Mouse (Mus musculus): ENCODE measurements at regions not wholly inside any gene's neighbourhood (a gene's known extent, or its start where the extent isn't known, plus 50 kb on each side); places are given as distances from the start of the nearest gene placed in this dataset.

GRCm38 (mm10) chr11:50492399-50493122 lies 61.6 kb upstream of the Rufy1 start:
- peak; percentile 91 for DNase-seq (ENCODE audit: low read depth)
- no peak for TF ChIP-seq CTCF (IDR thresholded peaks at IDR 0.05; ENCODE audit: borderline replicate concordance, extremely low read depth, insufficient read depth, insufficient read length)
- no peak for TF ChIP-seq POLR2A (IDR thresholded peaks at IDR 0.05; ENCODE audit: borderline replicate concordance, extremely low read depth, insufficient read depth, insufficient read length, poor library complexity, severe bottlenecking)

- DNase-seq (ENCODE audit: low read depth) = no peak
- TF ChIP-seq POLR2A (IDR thresholded peaks at IDR 0.05; ENCODE audit: borderline replicate concordance, extremely low read depth, insufficient read depth, insufficient read length, poor library complexity, severe bottlenecking) (no peak), CTCF (IDR thresholded peaks at IDR 0.05; ENCODE audit: borderline replicate concordance, extremely low read depth, insufficient read depth, insufficient read length) (no peak)
Measured at GRCm38 (mm10) chr11:50483821-50484220, 52.9 kb upstream of the Rufy1 start.

- no peak for TF ChIP-seq CTCF (IDR thresholded peaks at IDR 0.05; ENCODE audit: borderline replicate concordance, extremely low read depth, insufficient read depth, insufficient read length)
- TF ChIP-seq POLR2A (IDR thresholded peaks at IDR 0.05; ENCODE audit: borderline replicate concordance, extremely low read depth, insufficient read depth, insufficient read length, poor library complexity, severe bottlenecking) = no peak
Measured at GRCm38 (mm10) chr11:50483116-50483515, 52.2 kb upstream of the Rufy1 start.

GRCm38 (mm10) chr11:50482607-50483006 lies 51.7 kb upstream of the Rufy1 start:
- TF ChIP-seq CTCF (IDR thresholded peaks at IDR 0.05; ENCODE audit: borderline replicate concordance, extremely low read depth, insufficient read depth, insufficient read length) = no peak
- no peak for TF ChIP-seq POLR2A (IDR thresholded peaks at IDR 0.05; ENCODE audit: borderline replicate concordance, extremely low read depth, insufficient read depth, insufficient read length, poor library complexity, severe bottlenecking)

More at GRCm38 (mm10) chr11:50483116-50483515, 52.2 kb upstream of the Rufy1 start:
- no peak for DNase-seq (ENCODE audit: low read depth)

More at GRCm38 (mm10) chr11:50482607-50483006, 51.7 kb upstream of the Rufy1 start:
- peak; percentile 18 for DNase-seq (ENCODE audit: low read depth)

Measured in brain, embryonic 14.5 days (tissue).